Mouse (Mus musculus) left cerebral cortex, postnatal 14 days (tissue): ENCODE data around the gene Cbwd1. TPM values are rescaled to one million over a fixed set of nuclear protein-coding genes. Genes with fewer than 3 reads are reported as not detected.
A peak's percentile ranks its signal among the peaks of the same experiment; 100 is the strongest.

ENCODE experiments used
- DNase-seq, 2 experiments: peaks; one replicate each; pipeline ENCODE4 v3.0.0; 2021 to 2022; ENCODE audit warnings: low spot score in 2 of 2, mixed read lengths in 1 of 2
- intact Hi-C: fragments of 180-260 bp; cut with DNase I; formaldehyde crosslinking; loops from one replicate; pipeline ENCODE4 v1.15.1; 2025
- total RNA-seq, 2 experiments: library from RNA; stranded (reverse); gene quantifications; 2 replicates each; pipeline ENCODE4 v1.2.3; 2021

The Cbwd1 gene
- total RNA-seq, 2 experiments from 2014 or later: 11.5 to 12.3 TPM

- DNase-seq: peak; percentile 50 to 69
- intact Hi-C loops: no loop called here
These were observed 19.9 kb upstream of the Cbwd1 start for GRCm38 (mm10) chr19:24981294-24981693.

DNA sequence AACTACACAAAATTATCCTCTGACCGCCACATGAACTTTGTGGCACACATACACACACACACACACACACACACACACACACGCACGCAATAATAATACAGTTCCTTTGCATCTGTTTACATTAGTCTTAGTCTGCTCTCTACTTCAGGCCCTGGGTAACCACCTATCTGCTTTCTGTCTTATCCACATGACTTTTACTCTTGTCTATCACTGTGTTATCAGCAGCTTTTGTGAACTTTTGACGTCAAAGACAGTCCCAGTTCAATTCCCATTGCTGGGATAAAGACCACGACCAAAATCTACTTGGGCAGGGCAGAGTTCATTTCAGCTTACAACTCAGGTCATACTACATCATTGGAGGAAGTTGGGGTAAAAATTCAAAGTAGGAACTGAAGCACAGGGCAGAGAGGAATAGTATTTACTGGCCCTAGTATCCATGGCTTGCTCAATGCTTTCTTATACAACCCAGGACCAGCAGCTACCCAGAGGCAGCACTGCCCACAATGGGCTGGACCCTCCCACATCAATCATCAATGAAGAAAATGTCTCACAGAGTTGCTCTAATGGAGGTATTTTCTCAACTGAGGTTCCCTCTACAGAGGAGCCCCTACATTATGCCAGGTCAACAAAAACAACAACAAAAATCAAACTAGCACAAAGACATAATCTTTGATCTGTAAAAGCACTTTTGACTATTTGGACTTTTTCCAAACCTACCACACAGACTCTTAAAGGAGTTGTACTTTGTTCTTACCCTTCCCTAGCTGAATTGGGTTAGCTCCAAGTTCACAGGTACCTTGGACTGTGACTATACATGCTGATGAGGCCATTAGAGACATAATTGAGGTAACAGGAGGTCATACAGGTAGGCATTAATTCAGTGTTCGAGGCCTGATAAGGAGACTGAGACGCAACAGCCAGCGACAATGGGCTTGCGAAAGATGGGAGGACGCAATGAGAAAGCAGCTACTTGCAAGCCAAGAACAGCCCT is 17.7 kb upstream of the Cbwd1 start:
- intact Hi-C loops: no loop called here
- no peak for DNase-seq

DNA sequence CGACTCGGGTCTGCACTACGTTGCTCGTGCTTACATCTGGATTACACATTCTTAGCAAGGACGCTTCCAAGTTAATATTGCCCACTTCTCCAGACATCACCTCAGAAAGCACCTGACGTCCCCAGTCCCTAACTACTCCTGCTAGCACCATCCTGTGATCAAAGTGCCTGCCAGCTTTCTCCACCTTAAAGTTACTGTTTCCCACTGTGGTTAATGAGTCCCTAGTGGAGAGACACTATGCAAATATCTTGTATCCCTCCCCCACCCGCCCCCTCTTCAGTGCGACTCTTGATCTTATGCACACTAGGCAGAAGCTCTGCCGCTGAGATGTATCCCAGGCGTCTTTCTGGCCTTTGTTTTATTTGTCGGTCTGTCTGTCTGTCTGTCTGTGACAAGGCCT is 16.6 kb upstream of the Cbwd1 start:
- intact Hi-C loops: no loop called here
- no peak for DNase-seq

DNA sequence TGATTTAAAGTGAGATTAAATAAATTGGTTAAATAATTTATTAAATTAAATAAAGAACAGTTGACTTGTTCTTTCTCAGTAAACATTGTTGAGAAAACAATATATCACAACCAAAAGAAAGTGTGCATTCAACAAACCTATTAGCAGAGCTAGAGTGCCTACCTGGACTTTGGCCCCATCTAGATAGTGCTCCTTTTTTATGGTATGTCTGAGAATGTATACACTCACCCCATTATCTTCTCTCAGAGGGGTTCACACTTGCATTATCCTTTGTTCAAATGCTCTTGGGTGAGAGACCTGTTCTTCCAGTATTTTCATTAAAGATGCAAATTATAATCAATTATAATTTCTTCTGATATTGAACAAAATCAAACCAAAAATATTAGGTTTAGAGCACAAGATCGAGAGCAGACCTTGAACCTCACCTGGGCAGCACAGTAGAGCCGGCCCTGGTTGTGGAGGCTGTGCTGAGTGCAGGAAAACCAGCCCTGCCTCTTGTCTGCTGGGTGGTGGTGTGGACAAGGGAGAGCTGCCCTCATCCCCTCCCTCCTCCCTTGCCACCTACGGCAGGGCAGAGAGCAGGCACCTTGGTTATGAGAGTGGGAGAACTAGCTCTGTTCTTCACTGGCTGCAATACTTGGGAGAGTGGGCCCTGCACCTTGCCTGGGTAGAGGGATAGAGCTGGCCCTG is 11.4 kb upstream of the Cbwd1 start:
- intact Hi-C loops: no loop called here
- DNase-seq: no peak

- DNase-seq: no peak
- intact Hi-C loops: no loop called here
These were observed 9.9 kb upstream of the Cbwd1 start for GRCm38 (mm10) chr19:24971307-24971706.

DNA sequence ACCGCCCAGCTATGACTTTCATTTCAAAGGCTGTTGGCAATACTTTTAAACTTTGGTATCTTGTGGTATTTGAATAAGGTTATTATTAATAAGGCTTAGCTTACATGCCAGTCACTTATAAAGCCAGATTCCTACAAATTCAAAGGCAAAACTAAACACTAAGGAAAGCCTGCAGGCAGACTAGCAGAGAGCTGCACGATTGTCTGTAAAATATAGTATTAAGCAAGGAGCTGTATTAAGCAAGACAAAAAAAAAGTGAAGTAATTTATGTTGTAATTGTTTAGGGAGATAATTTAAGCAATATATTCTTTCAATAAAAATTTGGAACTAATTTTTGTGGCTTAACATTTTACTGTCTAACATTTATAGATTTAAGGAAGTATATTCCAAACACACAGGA is 5.5 kb upstream of the Cbwd1 start:
- DNase-seq: no peak
- intact Hi-C loops: loop anchor here (10.0 kb wide), 3 partner anchors 148 to 488 kb away; no protein-coding TSS in a partner anchor

GRCm38 (mm10) chr19:24966203-24966602 is 4.8 kb upstream of the Cbwd1 start:
- DNase-seq: no peak
- intact Hi-C loops: loop anchor here (10.0 kb wide), 3 partner anchors 149 to 489 kb away; no protein-coding TSS in a partner anchor

GRCm38 (mm10) chr19:24958531-24958930 is 2.9 kb downstream of the Cbwd1 start:
- peak; percentile 64 to 76 for DNase-seq
- intact Hi-C loops: loop anchor here (5.0 kb wide), 1 partner anchor 669 kb away; no protein-coding TSS in a partner anchor

GRCm38 (mm10) chr19:24945521-24946262 is 15.7 kb downstream of the Cbwd1 start:
- intact Hi-C loops: no loop called here
- DNase-seq: no peak

- DNase-seq: no peak
- intact Hi-C loops: no loop called here
These were observed 24.3 kb downstream of the Cbwd1 start for GRCm38 (mm10) chr19:24937084-24937483.

DNA sequence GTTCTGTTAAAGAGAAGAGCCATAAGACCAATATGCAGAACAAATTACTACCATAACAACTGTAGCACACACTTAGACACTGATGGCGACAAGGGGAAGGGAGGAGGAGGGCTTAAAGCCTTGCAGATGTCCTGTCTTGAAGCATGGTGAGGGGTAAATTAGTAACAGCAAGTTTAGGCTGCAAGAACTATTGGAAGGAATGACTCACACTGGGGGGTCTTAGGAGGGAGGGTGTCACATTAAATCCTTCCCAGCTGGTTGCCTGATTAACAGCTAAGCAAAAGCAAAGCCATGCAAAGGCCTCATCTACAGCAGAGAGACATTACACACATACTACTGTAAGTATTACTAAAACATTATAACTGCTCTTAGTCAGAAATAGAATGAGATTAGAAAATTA is 32.4 kb downstream of the Cbwd1 start:
- intact Hi-C loops: no loop called here
- DNase-seq: no peak

DNA sequence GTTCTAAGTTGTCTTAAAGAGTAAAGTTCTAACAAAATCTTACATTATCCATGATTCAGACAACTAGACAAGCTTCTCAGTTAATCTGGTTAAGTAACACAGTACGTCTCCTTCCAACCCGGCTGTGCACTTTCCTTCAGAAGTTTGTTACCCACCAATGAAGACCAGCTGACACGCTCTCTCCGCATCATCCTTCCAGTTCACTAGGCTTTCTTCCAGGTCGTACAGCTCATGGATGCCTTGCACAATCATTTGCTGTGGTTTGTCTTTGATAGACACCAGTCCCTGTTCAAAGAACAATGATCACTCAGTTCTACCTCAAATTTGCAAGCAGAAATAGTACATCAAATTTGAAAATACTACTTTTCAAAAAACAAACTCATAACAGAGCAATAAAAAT is 40.5 kb downstream of the Cbwd1 start:
- DNase-seq: no peak
- intact Hi-C loops: no loop called here

- intact Hi-C loops: no loop called here
- no peak for DNase-seq
These were observed 52.8 kb downstream of the Cbwd1 start for GRCm38 (mm10) chr19:24908385-24909155.

DNA sequence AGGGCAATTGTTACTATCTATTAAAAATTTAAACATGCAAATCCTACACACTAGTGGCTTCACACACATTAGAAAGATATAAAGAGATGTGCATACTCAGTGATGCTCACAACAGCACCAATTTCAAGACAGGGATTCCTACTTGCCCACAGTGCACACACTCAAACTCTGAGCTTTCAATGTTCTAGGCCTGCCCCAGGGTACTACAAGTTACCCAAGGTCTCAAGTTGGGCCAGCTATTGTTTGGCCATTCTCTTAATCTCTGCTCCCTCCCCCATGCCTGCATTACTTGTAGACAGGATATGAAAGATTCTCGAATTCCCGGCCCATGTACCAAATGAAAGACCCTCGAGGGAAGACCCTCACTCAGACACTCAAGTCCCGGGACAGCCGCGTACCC is 53.8 kb downstream of the Cbwd1 start:
- DNase-seq: no peak
- intact Hi-C loops: no loop called here

DNA sequence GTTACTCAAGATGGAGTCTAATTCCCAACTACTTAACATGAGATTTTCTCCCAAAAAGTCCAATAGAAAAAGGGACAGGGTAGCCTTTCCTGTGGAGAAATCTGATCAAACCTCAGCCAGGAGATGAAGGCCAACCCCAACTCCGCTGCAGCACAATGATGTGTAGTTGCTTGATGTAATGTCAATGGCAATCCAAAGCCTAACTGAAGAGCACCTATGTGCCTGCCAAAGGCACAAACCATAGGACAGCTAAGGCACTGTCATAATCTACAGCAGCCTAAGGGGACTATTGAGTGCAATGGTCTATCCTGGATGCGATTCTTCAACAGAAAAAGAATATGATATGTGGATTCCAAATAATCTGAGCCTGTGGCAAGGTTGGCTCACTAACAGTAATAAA is 58.6 kb downstream of the Cbwd1 start:
- no peak for DNase-seq
- intact Hi-C loops: loop anchor here (5.0 kb wide), 1 partner anchor 704 kb away; no protein-coding TSS in a partner anchor

- intact Hi-C loops: loop anchor here (5.0 kb wide), 1 partner anchor 705 kb away; no protein-coding TSS in a partner anchor
- no peak for DNase-seq
These were observed 59.2 kb downstream of the Cbwd1 start for GRCm38 (mm10) chr19:24902256-24902655.

DNA sequence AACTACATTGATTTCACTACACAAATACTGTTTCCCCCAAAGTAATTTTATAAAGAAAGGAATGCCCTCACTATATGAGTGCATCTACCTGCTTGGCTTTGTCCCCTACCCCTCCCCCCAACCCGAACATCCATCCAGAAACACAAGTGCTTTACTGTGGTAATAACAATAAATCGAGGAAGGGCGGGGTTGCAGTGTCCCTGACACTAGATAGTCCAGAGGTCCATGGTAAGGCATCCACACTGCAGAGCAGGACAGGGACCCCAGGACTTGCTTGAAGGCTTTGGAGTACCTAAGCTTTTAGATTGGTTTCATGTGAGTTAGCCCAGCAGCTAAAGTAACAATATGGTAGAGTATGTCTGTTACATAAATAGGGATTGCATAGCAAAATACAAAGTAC is 59.7 kb downstream of the Cbwd1 start:
- DNase-seq: no peak
- intact Hi-C loops: loop anchor here (5.0 kb wide), 1 partner anchor 706 kb away; no protein-coding TSS in a partner anchor

DNA sequence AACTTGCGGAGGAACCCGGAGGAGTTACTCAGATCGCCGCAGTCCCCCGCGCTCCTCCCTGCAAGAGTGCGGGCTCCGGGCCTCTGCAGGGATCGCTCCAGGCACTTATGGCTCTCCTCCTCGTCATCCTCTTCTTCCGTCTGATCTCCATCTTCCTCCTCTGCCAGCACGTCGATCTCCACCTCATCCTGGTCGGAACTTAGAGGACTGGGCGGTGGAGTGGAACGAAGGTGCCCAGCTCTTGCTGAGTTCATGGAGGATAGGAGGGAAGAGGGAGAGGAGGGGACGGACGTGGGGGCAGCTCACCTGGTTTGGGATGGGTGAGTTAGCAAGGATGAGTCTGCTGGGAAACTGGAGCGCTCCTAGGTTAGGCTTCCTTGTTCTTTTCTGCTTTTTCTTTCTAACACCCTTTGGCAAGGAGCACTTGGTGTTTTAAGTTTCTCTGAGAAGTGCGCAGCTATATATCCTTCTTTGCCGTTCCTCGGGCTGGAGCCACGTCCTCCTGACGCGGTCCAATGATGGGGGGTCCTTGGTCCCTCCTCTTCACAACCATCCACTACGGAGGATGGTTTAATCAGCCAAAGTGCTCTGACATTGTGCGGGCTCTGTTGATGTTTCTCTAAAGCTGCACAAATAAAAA is 60.7 kb downstream of the Cbwd1 start, which contains the start of gene Foxd4:
Gene Foxd4, minus strand, starts transcription at position 617 of the 640 bp plus-strand sequence.
- intact Hi-C loops: loop anchor here (5.0 kb wide), 1 partner anchor 707 kb away; no protein-coding TSS in a partner anchor
- no peak for DNase-seq
